Mouse (Mus musculus) forebrain, embryonic 14.5 days (tissue): ENCODE data around the gene Coro7. TPM values are rescaled to one million over a fixed set of nuclear protein-coding genes. Genes with fewer than 3 reads are reported as not detected.

Source experiments
- ATAC-seq: fragments of 200-750 bp; cut with Nextera tagmentation; 2 replicates; pipeline ENCODE4 v1.8.0; 2017; ENCODE audit warnings: mild to moderate bottlenecking, moderate library complexity
- DNase-seq: peaks from one replicate; pipeline ENCODE4 v3.0.0-alpha.2; 2015; ENCODE audit warnings: low spot score
- H3K27ac ChIP-seq: fragments of 300-500 bp; sonication (generic); 2 replicates; pipeline ENCODE4 v1.5.1; 2014; ENCODE audit warnings: low read depth, mild to moderate bottlenecking, control low read depth, low read length, moderate library complexity
- H3K27me3 ChIP-seq: fragments of 300-500 bp; sonication (generic); replicated peaks from 2 replicates; pipeline ENCODE4 v1.6.1; 2014; ENCODE audit warnings: low read length, control low read depth, mixed read lengths; ENCODE audit not compliant: control insufficient read depth, insufficient read depth
- H3K36me3 ChIP-seq: fragments of 300-500 bp; sonication (generic); 2 replicates; pipeline ENCODE4 v1.6.1; 2014; ENCODE audit warnings: low read length, control low read depth; ENCODE audit not compliant: control insufficient read depth, insufficient read depth
- H3K4me1 ChIP-seq: fragments of 300-500 bp; sonication (generic); 2 replicates; pipeline ENCODE4 v1.6.1; 2014; ENCODE audit warnings: antibody characterized with exemption, low read length, control low read depth; ENCODE audit not compliant: control insufficient read depth, insufficient read depth
- H3K4me2 ChIP-seq: fragments of 300-500 bp; sonication (generic); 2 replicates; pipeline ENCODE4 v1.6.1; 2014; ENCODE audit warnings: mild to moderate bottlenecking, control low read depth, low read length
- H3K4me3 ChIP-seq: fragments of 300-500 bp; sonication (generic); 2 replicates; pipeline ENCODE4 v1.5.1; 2014; ENCODE audit warnings: low read depth, low read length, control low read depth
- H3K9ac ChIP-seq: fragments of 300-500 bp; sonication (generic); 2 replicates; pipeline ENCODE4 v1.6.1; 2014; ENCODE audit warnings: mild to moderate bottlenecking, low read length, control low read depth, moderate library complexity
- H3K9me3 ChIP-seq: fragments of 300-500 bp; sonication (generic); replicated peaks from 2 replicates; pipeline ENCODE4 v1.6.1; 2016; ENCODE audit warnings: low read length, control low read depth, mixed read lengths; ENCODE audit not compliant: control insufficient read depth
- WGBS: fragments of 180-500 bp; shearing (Covaris S2); extraction: QIAGEN DNeasy Blood & Tissue Kit; methylation state at CpG from one replicate; pipeline ENCODE4 v1.1.7; 2014; 5-methylcytosine and 5-hydroxymethylcytosine counted together
- polyA plus RNA-seq: library from polyadenylated mRNA; unstranded; fragments of >200 nt; fragmentation: Nextera tagmentation; extraction: Ambion mirVana; gene quantifications from 2 replicates; pipeline ENCODE4 v1.2.1, GENCODE M21; 2014

The Coro7 gene
- polyA plus RNA-seq, 1 experiment from 2014 or later = 9.2 TPM

DNA sequence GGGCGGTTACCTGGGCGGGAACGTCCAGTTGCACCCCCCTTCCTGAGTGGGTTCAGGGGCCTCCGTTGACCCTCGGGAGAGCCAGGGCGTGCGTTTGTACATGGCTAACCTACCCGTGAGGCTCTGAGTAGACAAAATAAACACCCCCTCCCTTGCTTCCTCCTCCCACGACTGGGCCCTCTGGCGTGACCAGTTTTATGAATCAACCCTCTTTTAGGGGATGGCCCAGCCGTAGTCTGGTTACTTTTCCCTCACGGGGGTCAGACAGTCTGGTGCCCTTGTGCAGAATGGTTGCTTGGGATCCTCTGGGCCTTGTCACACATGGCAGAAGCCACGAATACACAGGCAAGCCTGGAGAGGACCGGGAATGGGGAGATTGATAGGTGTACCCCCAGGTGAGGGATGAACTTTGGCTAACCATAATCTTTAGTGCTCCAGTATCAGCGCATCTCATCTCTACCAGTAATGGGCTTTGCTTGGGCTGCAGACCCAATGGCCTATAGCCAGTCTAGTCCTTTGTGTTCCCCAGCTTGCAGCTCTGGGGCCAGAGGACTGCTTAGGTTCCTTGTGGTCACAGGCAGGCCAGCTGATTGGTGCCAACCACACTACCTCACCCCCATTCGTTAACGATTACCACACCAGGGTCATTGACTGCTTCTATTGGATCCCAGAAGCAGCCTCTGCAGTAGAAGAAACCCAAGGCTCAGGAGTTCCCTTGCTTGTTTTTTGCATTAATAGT, 39.1 kb downstream of the Coro7 start:
- 17% methylated on average over 17 of the region's 17 CpGs for WGBS
- H3K27ac ChIP-seq = no peak overlapping the region
- peak overlapping the region; percentile 65 for H3K9ac ChIP-seq
- H3K9me3 ChIP-seq = no peaks in the 10 kb centered on the region
- peak overlapping the region; percentile 41 for H3K4me3 ChIP-seq
- H3K4me1 ChIP-seq = peaks cover 30% of the 10 kb centered on the region
- ATAC-seq (no peak), DNase-seq (no peak)
- peak overlapping the region; percentile 82 for H3K4me2 ChIP-seq
- H3K27me3 ChIP-seq = no peaks in the 10 kb centered on the region
- H3K36me3 ChIP-seq = no peaks in the 10 kb centered on the region

DNA sequence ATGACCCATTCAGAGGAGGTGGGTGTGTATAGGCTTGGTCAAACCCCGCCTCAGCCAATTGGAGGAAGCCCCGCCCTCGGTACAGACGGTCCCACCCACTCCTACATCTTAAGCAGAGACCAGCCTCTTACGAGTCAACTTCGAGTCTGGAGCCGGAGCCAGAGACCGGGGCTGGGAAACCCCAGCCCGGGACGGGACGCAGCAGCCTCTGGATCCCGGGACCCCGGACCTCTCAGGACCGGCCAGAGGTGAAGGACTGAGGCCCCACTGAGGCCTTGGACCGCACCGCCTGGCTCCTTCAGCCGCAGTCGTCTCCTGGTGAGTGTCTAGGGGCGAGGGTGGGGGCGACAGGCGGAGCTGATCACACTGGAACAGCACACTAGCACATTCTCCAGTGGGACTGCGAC, 39.7 kb downstream of the Coro7 start, which contains the start of the genes Vasn and Dnaja3:
TSS of gene Vasn (plus strand) at position 111 of the 407 bp plus-strand sequence.
TSS of gene Dnaja3 (plus strand) at position 159 of the 407 bp plus-strand sequence.
- Histone ChIP-seq H3K4me3 (peak within 1 kb of the TSS; percentile 41), H3K9ac (peak within 1 kb of the TSS; percentile 65), H3K9me3 (no peaks in the 10 kb centered on the region), H3K27me3 (no peaks in the 10 kb centered on the region), H3K4me2 (peak within 1 kb of the TSS; percentile 82), H3K36me3 (peaks cover under 1% of the 10 kb centered on the region; the same call in 1 of the 2 replicates), H3K27ac (no peak within 1 kb of the TSS), H3K4me1 (peaks cover 30% of the 10 kb centered on the region)
- peak; percentile 84 for DNase-seq
- WGBS = 1% methylated on average over 22 of the region's 22 CpGs
- ATAC-seq = peak; percentile 90

DNA sequence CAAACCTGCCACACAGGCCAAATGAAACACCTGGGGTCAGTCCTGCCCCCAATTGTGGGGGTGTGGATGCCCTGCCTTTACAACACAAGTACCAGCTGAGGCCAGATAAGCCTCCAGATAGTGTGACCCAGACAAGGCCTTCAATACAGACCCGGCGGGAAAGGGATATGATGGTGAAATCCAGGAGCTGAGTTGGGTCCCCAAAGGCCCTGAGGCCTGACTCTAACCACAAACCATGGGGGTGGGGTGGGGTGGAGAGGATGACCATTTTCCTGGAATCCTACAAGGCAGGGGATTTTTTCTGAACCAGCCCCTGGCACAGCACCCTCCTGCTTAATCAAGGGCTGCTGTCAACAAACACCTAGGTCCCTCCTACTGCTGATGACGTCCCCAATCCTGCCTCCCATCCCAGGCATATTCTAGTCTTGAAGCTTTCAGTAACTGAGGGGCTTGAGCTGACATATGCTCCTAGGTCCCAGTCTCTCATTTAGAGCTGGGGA, 40.6 kb downstream of the Coro7 start:
- Histone ChIP-seq H3K4me2 (no peak overlapping the region), H3K4me3 (no peak overlapping the region), H3K9me3 (no peaks in the 10 kb centered on the region), H3K36me3 (peaks cover 5% of the 10 kb centered on the region; the same call in 1 of the 2 replicates), H3K4me1 (peaks cover 25% of the 10 kb centered on the region), H3K27me3 (no peaks in the 10 kb centered on the region), H3K9ac (no peak overlapping the region), H3K27ac (no peak overlapping the region)
- WGBS = 93% methylated on average over 3 of the region's 3 CpGs
- DNase-seq (no peak), ATAC-seq (no peak)

DNA sequence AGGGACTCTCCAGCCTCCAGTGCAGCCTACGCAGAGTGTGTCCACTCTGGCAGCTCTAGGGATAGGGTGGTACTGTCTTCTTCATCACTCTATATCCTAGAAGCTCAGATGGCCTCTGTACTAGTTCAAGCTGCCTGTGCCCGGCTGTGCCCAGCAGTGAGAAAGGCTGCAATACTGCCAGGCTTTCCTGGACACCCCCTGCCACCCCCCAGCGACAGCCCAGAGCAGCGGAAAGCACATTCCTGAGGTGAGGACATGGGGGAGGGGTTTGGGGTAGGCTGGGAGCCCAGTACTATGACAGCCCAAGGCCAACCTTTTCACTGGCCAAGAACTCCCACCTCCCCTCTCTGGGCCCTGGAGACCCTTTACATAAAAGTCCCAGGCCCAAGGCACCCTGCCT, 43.8 kb downstream of the Coro7 start:
- H3K4me1 ChIP-seq = peaks cover 7% of the 10 kb centered on the region
- H3K4me3 ChIP-seq = no peak overlapping the region
- no peak for DNase-seq
- peaks cover 5% of the 10 kb centered on the region; the same call in 1 of the 2 replicates for H3K36me3 ChIP-seq
- no peak for ATAC-seq
- H3K9ac ChIP-seq = no peak overlapping the region
- H3K27me3 ChIP-seq = no peaks in the 10 kb centered on the region
- no peaks in the 10 kb centered on the region for H3K9me3 ChIP-seq
- H3K4me2 ChIP-seq = no peak overlapping the region
- WGBS = 72% methylated on average over 4 of the region's 4 CpGs
- no peak overlapping the region for H3K27ac ChIP-seq

DNA sequence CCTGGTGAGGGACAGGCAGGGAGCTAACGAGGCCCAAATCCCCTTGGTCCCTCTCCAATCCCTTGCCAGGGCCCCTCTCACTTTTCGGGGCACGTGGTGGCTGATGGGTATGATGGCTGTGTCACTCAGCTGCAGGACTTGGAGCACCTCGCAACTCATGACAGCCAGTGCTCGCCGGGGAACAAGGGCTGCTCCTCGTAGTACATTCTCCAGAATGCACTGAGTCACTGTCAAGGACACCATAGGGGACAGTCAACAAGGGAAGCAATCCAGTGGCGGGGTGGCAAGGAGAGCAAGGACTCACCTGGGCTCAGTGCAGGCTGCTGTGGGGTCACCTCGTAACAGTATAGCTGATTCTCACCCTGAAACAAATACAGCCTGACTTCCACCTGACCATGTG, 44.9 kb downstream of the Coro7 start:
- 77% methylated on average over 9 of the region's 9 CpGs for WGBS
- Histone ChIP-seq H3K9me3 (no peaks in the 10 kb centered on the region), H3K4me2 (no peak overlapping the region), H3K4me3 (no peak overlapping the region), H3K9ac (no peak overlapping the region), H3K27me3 (no peaks in the 10 kb centered on the region), H3K27ac (no peak overlapping the region), H3K36me3 (peaks cover 5% of the 10 kb centered on the region; the same call in 1 of the 2 replicates), H3K4me1 (peaks cover 3% of the 10 kb centered on the region; the same call in 1 of the 2 replicates)
- DNase-seq (no peak), ATAC-seq (no peak)

DNA sequence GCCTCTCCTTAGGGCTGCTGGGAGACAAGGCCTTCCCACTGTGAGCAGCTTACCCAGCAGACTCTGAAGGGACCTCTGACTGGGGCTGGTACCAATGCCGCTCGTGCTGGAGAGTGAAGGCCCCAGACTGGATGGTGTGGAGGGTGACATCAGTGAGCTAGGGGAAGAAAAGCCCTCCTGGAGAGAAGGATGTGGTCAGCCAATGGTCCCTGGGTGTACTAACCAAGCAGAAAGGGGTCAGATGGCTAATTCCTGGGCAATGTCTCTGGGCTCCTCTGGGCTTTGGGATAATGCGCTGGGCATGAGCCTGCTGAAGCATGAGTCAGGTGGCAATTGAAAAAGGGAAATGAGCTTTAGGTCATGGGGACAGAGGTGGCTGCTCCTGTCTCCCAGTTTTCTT, 45.9 kb downstream of the Coro7 start:
- Histone ChIP-seq H3K4me2 (no peak overlapping the region), H3K9me3 (no peaks in the 10 kb centered on the region), H3K4me3 (no peak overlapping the region), H3K36me3 (peaks cover 5% of the 10 kb centered on the region; the same call in 1 of the 2 replicates), H3K4me1 (no peaks in the 10 kb centered on the region), H3K9ac (no peak overlapping the region), H3K27me3 (no peaks in the 10 kb centered on the region), H3K27ac (no peak overlapping the region)
- WGBS = 88% methylated on average over 3 of the region's 3 CpGs
- ATAC-seq = no peak
- no peak for DNase-seq

DNA sequence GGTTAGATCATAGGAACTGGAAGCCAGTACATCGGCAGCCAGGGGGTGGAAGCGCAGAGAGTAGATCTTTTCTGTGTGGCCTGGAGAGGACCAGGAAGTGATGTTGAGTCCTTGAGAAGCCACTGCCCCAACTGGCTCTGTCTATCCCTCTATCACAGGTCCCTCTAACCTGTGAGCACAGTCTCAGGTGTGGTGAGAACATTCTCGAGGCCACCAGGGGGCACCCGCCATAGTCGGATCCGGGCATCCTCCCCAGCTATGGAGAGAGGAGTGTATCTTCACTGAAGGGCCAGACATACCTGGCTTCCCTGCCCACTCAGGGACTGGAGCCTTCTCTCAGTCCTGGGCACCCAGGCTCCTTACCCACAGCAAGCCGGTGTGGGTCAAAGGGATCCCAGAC, 47.5 kb downstream of the Coro7 start:
- Histone ChIP-seq H3K27me3 (no peaks in the 10 kb centered on the region), H3K4me2 (no peak overlapping the region), H3K4me1 (no peaks in the 10 kb centered on the region), H3K9ac (no peak overlapping the region), H3K9me3 (no peaks in the 10 kb centered on the region), H3K27ac (no peak overlapping the region), H3K36me3 (peaks cover 9% of the 10 kb centered on the region), H3K4me3 (no peak overlapping the region)
- ATAC-seq = no peak
- 45% methylated on average over 7 of the region's 7 CpGs for WGBS
- peak; percentile 32 for DNase-seq

DNA sequence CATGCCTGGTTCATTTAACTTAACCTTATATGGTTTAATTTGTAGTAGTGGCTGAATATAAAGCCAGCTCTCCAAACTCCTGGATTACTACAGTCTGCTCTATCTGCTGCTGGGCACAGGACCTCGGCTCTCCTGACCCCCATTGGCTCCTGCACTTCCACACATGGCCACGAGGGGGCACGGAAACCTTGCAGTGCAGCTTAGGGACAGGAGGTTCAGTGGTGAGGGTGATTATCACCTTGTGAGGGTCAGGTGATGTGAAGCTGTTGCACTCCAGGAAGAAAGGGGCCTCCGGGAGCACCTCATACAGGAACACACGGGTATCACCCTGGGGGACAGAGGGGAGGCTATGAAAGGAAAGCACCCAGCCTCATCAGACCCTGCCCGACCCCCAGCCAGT, 49.6 kb downstream of the Coro7 start:
- Histone ChIP-seq H3K4me2 (no peak overlapping the region), H3K4me1 (no peaks in the 10 kb centered on the region), H3K27me3 (no peaks in the 10 kb centered on the region), H3K27ac (no peak overlapping the region), H3K36me3 (peaks cover 10% of the 10 kb centered on the region), H3K4me3 (no peak overlapping the region), H3K9ac (no peak overlapping the region), H3K9me3 (no peaks in the 10 kb centered on the region)
- ATAC-seq (peak; percentile 57; the same call in 1 of the 2 replicates), DNase-seq (peak; percentile 68)
- 20% methylated on average over 6 of the region's 6 CpGs for WGBS

DNA sequence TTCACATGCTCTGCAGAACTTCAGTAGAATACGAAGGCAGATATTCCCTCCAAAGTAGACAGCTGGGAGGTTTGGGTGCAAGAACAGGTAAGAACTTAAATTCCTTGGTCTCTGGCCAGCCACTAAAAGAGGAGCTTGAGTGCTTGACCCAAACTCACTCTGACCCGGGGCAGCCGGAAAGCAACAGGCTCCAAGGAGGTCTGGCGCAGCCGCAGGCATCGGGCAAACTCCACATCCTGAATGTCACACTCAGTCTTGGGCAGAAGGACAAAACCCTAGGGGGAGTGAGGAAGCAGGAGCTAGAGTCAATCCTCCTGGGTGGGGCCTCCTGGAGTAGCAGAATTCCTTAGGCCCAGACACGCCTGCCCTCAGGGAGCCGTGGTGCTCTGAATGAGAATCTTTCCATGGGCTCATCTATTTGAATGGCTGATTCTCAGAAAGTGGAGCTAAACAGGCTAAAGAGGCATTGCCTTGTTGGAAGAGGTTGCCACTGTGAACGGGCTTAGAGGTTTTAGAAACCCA, 50.6 kb downstream of the Coro7 start:
- Histone ChIP-seq H3K27me3 (no peaks in the 10 kb centered on the region), H3K4me3 (no peak overlapping the region), H3K36me3 (peaks cover 5% of the 10 kb centered on the region), H3K27ac (no peak overlapping the region), H3K4me1 (peaks cover 2% of the 10 kb centered on the region; the same call in 1 of the 2 replicates), H3K9me3 (no peaks in the 10 kb centered on the region), H3K9ac (no peak overlapping the region), H3K4me2 (no peak overlapping the region)
- no peak for ATAC-seq
- WGBS = 94% methylated on average over 9 of the region's 9 CpGs
- no peak for DNase-seq
